Comparison of ENCODE assay signal across 1 mouse cellular context in genomic region chr2:18676936-18677491, GRCm38 (mm10).
TF ChIP-seq lines count a peak whose summit lies in the region.

Bmi1 (plus strand) TSS chr2:18677018.

TF ChIP-seq in CH12.LX, 34 proteins besides CTCF, POLR2A, EP300 and RAD21 (continued from another document):
- peak; percentile 46; the same call in 1 of the 2 replicates for TF ChIP-seq UBTF (IDR thresholded peaks at IDR 0.05; ENCODE audit: low read depth, low read length)
